Mouse (Mus musculus) small intestine, adult 2 months (tissue): Measurements from ENCODE around the gene Fancc.

Experiments used
- CTCF ChIP-seq: fragments of 200-500 bp; IDR thresholded peaks from 2 replicates; pipeline ENCODE4 v1.5.1; 2012; ENCODE audit warnings: low read depth, mild to moderate bottlenecking, control low read depth, inconsistent platforms, low read length, moderate library complexity, mixed read lengths; ENCODE audit not compliant: insufficient replicate concordance, insufficient read length; ENCODE audit errors: extremely low read depth
- POLR2A ChIP-seq: fragments of 200-500 bp; IDR thresholded peaks from 2 replicates; pipeline ENCODE4 v1.6.1; 2012; ENCODE audit warnings: low read depth, mild to moderate bottlenecking, control low read depth, inconsistent platforms, low read length, moderate library complexity

- TF ChIP-seq CTCF (peak; percentile 25; the same call in 1 of the 2 replicates), POLR2A (no peak)
Measured at GRCm38 (mm10) chr13:63432759-63433158, 64.3 kb downstream of the Fancc start.
